Mouse (Mus musculus) liver, postnatal 0 days (tissue): ENCODE results near the gene Gm11985. TPM values are rescaled to one million over a fixed set of nuclear protein-coding genes. Genes with fewer than 3 reads are reported as not detected.

Source experiments
- ATAC-seq: fragments of 200-750 bp; cut with Nextera tagmentation; 2 replicates; pipeline ENCODE4 v1.8.0; 2017; ENCODE audit warnings: mild to moderate bottlenecking, moderate library complexity
- DNase-seq: peaks from one replicate; pipeline ENCODE4 v3.0.0-alpha.2; 2016
- H3K27ac ChIP-seq: fragments of 300-500 bp; sonication (generic); 2 replicates; pipeline ENCODE4 v1.5.1; 2014; ENCODE audit warnings: antibody characterized with exemption, moderate library complexity, mild to moderate bottlenecking, low read depth
- H3K27me3 ChIP-seq: fragments of 300-500 bp; sonication (generic); 2 replicates; pipeline ENCODE4 v1.6.1; 2014; ENCODE audit warnings: low read length, control low read depth, mixed read lengths; ENCODE audit not compliant: insufficient read depth
- H3K36me3 ChIP-seq: fragments of 300-500 bp; sonication (generic); replicated peaks from 2 replicates; pipeline ENCODE4 v1.6.1; 2014; ENCODE audit warnings: mild to moderate bottlenecking, control low read depth, low read length, moderate library complexity, mixed read lengths; ENCODE audit not compliant: insufficient read depth
- H3K4me1 ChIP-seq: fragments of 300-500 bp; sonication (generic); 2 replicates; pipeline ENCODE4 v1.6.1; 2014; ENCODE audit warnings: antibody characterized with exemption, mild to moderate bottlenecking, control low read depth; ENCODE audit not compliant: insufficient read depth
- H3K4me2 ChIP-seq: fragments of 300-500 bp; sonication (generic); 2 replicates; pipeline ENCODE4 v1.6.1; 2014; ENCODE audit warnings: low read depth, mild to moderate bottlenecking, low read length, moderate library complexity, mixed read lengths
- H3K4me3 ChIP-seq: fragments of 300-500 bp; sonication (generic); 2 replicates; pipeline ENCODE4 v1.5.1; 2014; ENCODE audit warnings: low read depth, low read length
- H3K9ac ChIP-seq: fragments of 300-500 bp; sonication (generic); replicated peaks from 2 replicates; pipeline ENCODE4 v1.6.1; 2014; ENCODE audit warnings: mild to moderate bottlenecking, moderate library complexity
- H3K9me3 ChIP-seq: fragments of 300-500 bp; sonication (generic); 2 replicates; pipeline ENCODE4 v1.6.1; 2016; ENCODE audit warnings: mild to moderate bottlenecking, control low read depth, low read length, mixed read lengths
- CTCF ChIP-seq: sonication (generic); IDR thresholded peaks from 2 replicates; pipeline ENCODE4 v1.5.1; 2016; ENCODE audit warnings: antibody characterized with exemption, low read depth
- EP300 ChIP-seq: IDR thresholded peaks from 2 replicates; pipeline ENCODE4 v1.6.1; 2016; ENCODE audit warnings: antibody characterized with exemption, low read depth, mild to moderate bottlenecking
- WGBS: fragments of 180-500 bp; shearing (Covaris S2); extraction: QIAGEN DNeasy Blood & Tissue Kit; methylation state at CpG from one replicate; pipeline ENCODE4 v1.1.7; 2014; ENCODE audit not compliant: insufficient replicate concordance; 5-methylcytosine and 5-hydroxymethylcytosine counted together
- polyA plus RNA-seq: library from polyadenylated mRNA; unstranded; fragments of >200 nt; fragmentation: Nextera tagmentation; extraction: Ambion mirVana; gene quantifications from 2 replicates; pipeline ENCODE4 v1.2.1, GENCODE M21; 2015

The Gm11985 gene
- polyA plus RNA-seq, 1 experiment from 2014 or later: 0.11 TPM

GRCm38 (mm10) chr11:7160146-7160545, 28.2 kb downstream of the Gm11985 start:
- no peak for DNase-seq
- Histone ChIP-seq H3K9me3 (no peaks in the 10 kb centered on the region), H3K36me3 (no peaks in the 10 kb centered on the region), H3K27ac (peak overlapping the region; percentile 41), H3K4me2 (no peak overlapping the region), H3K4me3 (no peak overlapping the region), H3K4me1 (peaks cover 11% of the 10 kb centered on the region), H3K9ac (no peak overlapping the region), H3K27me3 (no peaks in the 10 kb centered on the region)
- no peak for ATAC-seq
- no peak for TF ChIP-seq CTCF
- no peak for TF ChIP-seq EP300
- 56% methylated on average over 6 of the region's 6 CpGs for WGBS

GRCm38 (mm10) chr11:7158196-7158595, 30.2 kb downstream of the Gm11985 start:
- H3K9ac ChIP-seq: no peak overlapping the region
- WGBS: 65% methylated on average over 6 of the region's 6 CpGs
- H3K4me3 ChIP-seq: no peak overlapping the region
- H3K36me3 ChIP-seq: no peaks in the 10 kb centered on the region
- H3K27ac ChIP-seq: peak overlapping the region; percentile 84
- no peaks in the 10 kb centered on the region for H3K9me3 ChIP-seq
- DNase-seq (no peak), ATAC-seq (no peak)
- no peak overlapping the region for H3K4me2 ChIP-seq
- H3K4me1 ChIP-seq: peaks cover 13% of the 10 kb centered on the region
- TF ChIP-seq EP300 (no peak), CTCF (no peak)
- H3K27me3 ChIP-seq: no peaks in the 10 kb centered on the region

- peak; percentile 77 for ATAC-seq
- Histone ChIP-seq H3K9ac (no peak overlapping the region), H3K4me2 (no peak overlapping the region), H3K9me3 (no peaks in the 10 kb centered on the region), H3K27ac (peak overlapping the region; percentile 89), H3K36me3 (peaks cover 4% of the 10 kb centered on the region), H3K27me3 (no peaks in the 10 kb centered on the region), H3K4me1 (peaks cover 12% of the 10 kb centered on the region), H3K4me3 (no peak overlapping the region)
- WGBS: 44% methylated on average over 4 of the region's 4 CpGs
- DNase-seq: no peak
- TF ChIP-seq CTCF: no peak
- TF ChIP-seq EP300: peak; percentile 84
Measured at GRCm38 (mm10) chr11:7156427-7156826, 31.9 kb downstream of the Gm11985 start.

GRCm38 (mm10) chr11:7153081-7153480, 35.3 kb downstream of the Gm11985 start:
- Histone ChIP-seq H3K27ac (peak overlapping the region; percentile 90), H3K4me1 (peaks cover 2% of the 10 kb centered on the region; the same call in 1 of the 2 replicates), H3K9ac (no peak overlapping the region), H3K36me3 (peaks cover 4% of the 10 kb centered on the region), H3K4me2 (no peak overlapping the region), H3K9me3 (no peaks in the 10 kb centered on the region), H3K27me3 (no peaks in the 10 kb centered on the region), H3K4me3 (no peak overlapping the region)
- ATAC-seq (peak; percentile 83), DNase-seq (peak; percentile 38)
- TF ChIP-seq EP300: peak; percentile 89
- TF ChIP-seq CTCF: no peak
- WGBS: 50% methylated on average over 8 of the region's 8 CpGs

- Histone ChIP-seq H3K4me3 (no peak overlapping the region), H3K9ac (no peak overlapping the region), H3K27me3 (no peaks in the 10 kb centered on the region), H3K4me1 (peaks cover 5% of the 10 kb centered on the region; the same call in 1 of the 2 replicates), H3K4me2 (no peak overlapping the region), H3K9me3 (no peaks in the 10 kb centered on the region), H3K27ac (peak overlapping the region; percentile 90), H3K36me3 (peaks cover 4% of the 10 kb centered on the region)
- no peak for DNase-seq
- no peak for TF ChIP-seq CTCF
- no peak for TF ChIP-seq EP300
- 73% methylated on average over 12 of the region's 12 CpGs for WGBS
- no peak for ATAC-seq
Measured at GRCm38 (mm10) chr11:7152371-7152770, 36.0 kb downstream of the Gm11985 start.

- 73% methylated on average over 8 of the region's 8 CpGs for WGBS
- H3K4me1 ChIP-seq: peaks cover 10% of the 10 kb centered on the region
- no peak for TF ChIP-seq EP300
- TF ChIP-seq CTCF: no peak
- no peaks in the 10 kb centered on the region for H3K9me3 ChIP-seq
- H3K4me2 ChIP-seq: no peak overlapping the region
- H3K27ac ChIP-seq: peak overlapping the region; percentile 30; the same call in 1 of the 2 replicates
- no peak overlapping the region for H3K4me3 ChIP-seq
- ATAC-seq (no peak), DNase-seq (no peak)
- H3K9ac ChIP-seq: no peak overlapping the region
- H3K36me3 ChIP-seq: peaks cover 4% of the 10 kb centered on the region
- H3K27me3 ChIP-seq: no peaks in the 10 kb centered on the region
Measured at GRCm38 (mm10) chr11:7150511-7150910, 37.9 kb downstream of the Gm11985 start.
